Mouse (Mus musculus): ENCODE results near the gene Abi3bp.

DNA sequence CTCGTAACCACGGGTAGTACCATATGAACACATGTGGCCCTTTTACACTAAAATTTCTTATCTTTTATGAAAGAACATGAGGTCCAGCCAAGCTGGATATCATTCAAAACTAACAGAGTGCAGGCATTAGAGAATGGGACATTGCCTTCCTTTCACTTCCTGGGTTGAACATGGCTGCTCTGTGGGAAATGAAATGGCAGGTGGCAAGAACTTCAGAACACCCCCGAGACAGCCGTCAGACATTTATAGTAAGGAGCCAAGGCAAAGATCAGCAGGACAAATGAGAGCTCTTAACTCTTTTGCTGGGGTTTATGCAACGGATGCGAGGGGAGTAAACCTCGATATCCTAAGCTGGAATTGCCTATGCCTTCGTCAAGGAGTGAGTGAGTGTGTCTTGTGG, 132.9 kb downstream of the Abi3bp start:
- TF ChIP-seq CTCF (IDR thresholded peaks at IDR 0.05; ENCODE audit: extremely low read depth, insufficient read depth, low read length) (no peak), POLR2A (IDR thresholded peaks at IDR 0.05; ENCODE audit: extremely low read depth, insufficient read depth, low read length) (no peak)
